Mouse (Mus musculus): Measurements from ENCODE around the gene Cyth2. TPM values are rescaled to one million over a fixed set of nuclear protein-coding genes. Genes with fewer than 3 reads are reported as not detected.

The Cyth2 gene
- total RNA-seq, 2 experiments from 2014 or later: 34.6 to 35.8 TPM

GRCm38 (mm10) chr7:45791756-45792490 is 22.5 kb downstream of the Cyth2 start:
- intact Hi-C loops (cut with DNase I; ENCODE audit: low total_unique reads): no loop called here
- no peak for DNase-seq

GRCm38 (mm10) chr7:45790721-45791120 is 23.7 kb downstream of the Cyth2 start:
- DNase-seq: no peak
- intact Hi-C loops (cut with DNase I; ENCODE audit: low total_unique reads): no loop called here

- intact Hi-C loops (cut with DNase I; ENCODE audit: low total_unique reads): no loop called here
- no peak for DNase-seq
These were observed 26.7 kb downstream of the Cyth2 start for GRCm38 (mm10) chr7:45787642-45788041.

- intact Hi-C loops (cut with DNase I; ENCODE audit: low total_unique reads): no loop called here
- no peak for DNase-seq
These were observed 27.5 kb downstream of the Cyth2 start for GRCm38 (mm10) chr7:45786661-45787413.

GRCm38 (mm10) chr7:45786136-45786578 is 28.2 kb downstream of the Cyth2 start:
- DNase-seq: no peak
- intact Hi-C loops (cut with DNase I; ENCODE audit: low total_unique reads): no loop called here

GRCm38 (mm10) chr7:45785388-45786135 is 28.8 kb downstream of the Cyth2 start:
- no peak for DNase-seq
- intact Hi-C loops (cut with DNase I; ENCODE audit: low total_unique reads): no loop called here

GRCm38 (mm10) chr7:45784524-45785372 is 29.6 kb downstream of the Cyth2 start, which contains the start of gene Sult2b1:
Sult2b1 (minus strand) TSS chr7:45784669.
- DNase-seq: peak; percentile 39
- intact Hi-C loops (cut with DNase I; ENCODE audit: low total_unique reads): no loop called here

- DNase-seq: peak; percentile 43
- intact Hi-C loops (cut with DNase I; ENCODE audit: low total_unique reads): no loop called here
These were observed 30.8 kb downstream of the Cyth2 start, which contains the start of gene Lmtk3 for GRCm38 (mm10) chr7:45783511-45784091. Lmtk3 (plus strand) TSS chr7:45783738.

GRCm38 (mm10) chr7:45782271-45782670 is 32.1 kb downstream of the Cyth2 start:
- intact Hi-C loops (cut with DNase I; ENCODE audit: low total_unique reads): no loop called here
- no peak for DNase-seq

GRCm38 (mm10) chr7:45779081-45779641 is 35.2 kb downstream of the Cyth2 start:
- no peak for DNase-seq
- intact Hi-C loops (cut with DNase I; ENCODE audit: low total_unique reads): no loop called here

GRCm38 (mm10) chr7:45775237-45775636 is 39.1 kb downstream of the Cyth2 start:
- intact Hi-C loops (cut with DNase I; ENCODE audit: low total_unique reads): no loop called here
- DNase-seq: no peak

GRCm38 (mm10) chr7:45771101-45771500 is 43.3 kb downstream of the Cyth2 start:
- intact Hi-C loops (cut with DNase I; ENCODE audit: low total_unique reads): no loop called here
- DNase-seq: no peak

- DNase-seq: no peak
- intact Hi-C loops (cut with DNase I; ENCODE audit: low total_unique reads): no loop called here
These were observed 43.8 kb downstream of the Cyth2 start for GRCm38 (mm10) chr7:45770427-45771082.

GRCm38 (mm10) chr7:45767500-45767899 is 46.9 kb downstream of the Cyth2 start:
- intact Hi-C loops (cut with DNase I; ENCODE audit: low total_unique reads): no loop called here
- no peak for DNase-seq

GRCm38 (mm10) chr7:45766764-45767163 is 47.6 kb downstream of the Cyth2 start:
- no peak for DNase-seq
- intact Hi-C loops (cut with DNase I; ENCODE audit: low total_unique reads): no loop called here

GRCm38 (mm10) chr7:45765995-45766394 is 48.4 kb downstream of the Cyth2 start:
- intact Hi-C loops (cut with DNase I; ENCODE audit: low total_unique reads): no loop called here

GRCm38 (mm10) chr7:45760151-45760550 is 54.2 kb downstream of the Cyth2 start:
- intact Hi-C loops (cut with DNase I; ENCODE audit: low total_unique reads): no loop called here
- DNase-seq: no peak

More at GRCm38 (mm10) chr7:45765995-45766394, 48.4 kb downstream of the Cyth2 start:
- DNase-seq: no peak

GRCm38 (mm10) chr7:45759400-45759799 is 55.0 kb downstream of the Cyth2 start:
- intact Hi-C loops (cut with DNase I; ENCODE audit: low total_unique reads): no loop called here
- DNase-seq: no peak

Data from gastrocnemius, postnatal 14 days (tissue).